Mouse (Mus musculus) hindbrain, embryonic 16.5 days (tissue): ENCODE measurements around the gene Stk32c. TPM values are rescaled to one million over a fixed set of nuclear protein-coding genes. Genes with fewer than 3 reads are reported as not detected.

Experiments used
- ATAC-seq: fragments of 200-750 bp; cut with Nextera tagmentation; 2 replicates; pipeline ENCODE4 v1.8.0; 2017; ENCODE audit warnings: moderate TSS enrichment, moderate library complexity
- H3K27ac ChIP-seq: fragments of 300-500 bp; sonication (generic); 2 replicates; pipeline ENCODE4 v1.5.1; 2014; ENCODE audit warnings: low read depth, mild to moderate bottlenecking, control low read depth, low read length, moderate library complexity
- H3K27me3 ChIP-seq: fragments of 300-500 bp; sonication (generic); replicated peaks from 2 replicates; pipeline ENCODE4 v1.6.1; 2014; ENCODE audit warnings: low read length; ENCODE audit not compliant: control insufficient read depth, insufficient read depth
- H3K36me3 ChIP-seq: fragments of 300-500 bp; sonication (generic); 2 replicates; pipeline ENCODE4 v1.6.1; 2014; ENCODE audit warnings: mild to moderate bottlenecking, low read length, moderate library complexity, mixed read lengths; ENCODE audit not compliant: control insufficient read depth, insufficient read depth
- H3K4me1 ChIP-seq: fragments of 300-500 bp; sonication (generic); 2 replicates; pipeline ENCODE4 v1.6.1; 2014; ENCODE audit warnings: low read depth, low read length; ENCODE audit not compliant: control insufficient read depth, insufficient read depth
- H3K4me2 ChIP-seq: fragments of 300-500 bp; sonication (generic); 2 replicates; pipeline ENCODE4 v1.6.1; 2014; ENCODE audit warnings: mild to moderate bottlenecking, low read length, control low read depth, moderate library complexity
- H3K4me3 ChIP-seq: fragments of 300-500 bp; sonication (generic); 2 replicates; pipeline ENCODE4 v1.5.1; 2014; ENCODE audit warnings: mild to moderate bottlenecking, low read length, control low read depth, moderate library complexity
- H3K9ac ChIP-seq: fragments of 300-500 bp; sonication (generic); 2 replicates; pipeline ENCODE4 v1.6.1; 2014; ENCODE audit warnings: low read depth, mild to moderate bottlenecking, control low read depth, low read length, moderate library complexity
- H3K9me3 ChIP-seq: fragments of 300-500 bp; sonication (generic); 2 replicates; pipeline ENCODE4 v1.6.1; 2014; ENCODE audit warnings: mild to moderate bottlenecking, low read length, moderate library complexity; ENCODE audit not compliant: control insufficient read depth
- WGBS: fragments of 180-500 bp; shearing (Covaris S2); extraction: QIAGEN DNeasy Blood & Tissue Kit; methylation state at CpG from one replicate; pipeline ENCODE4 v1.1.7; 2014; 5-methylcytosine and 5-hydroxymethylcytosine counted together
- polyA plus RNA-seq: library from polyadenylated mRNA; unstranded; fragments of >200 nt; fragmentation: Nextera tagmentation; extraction: Ambion mirVana; gene quantifications from 2 replicates; pipeline ENCODE4 v1.2.1, GENCODE M21; 2015

Gene Stk32c
- polyA plus RNA-seq, 1 experiment from 2014 or later = 3.0 TPM

DNA sequence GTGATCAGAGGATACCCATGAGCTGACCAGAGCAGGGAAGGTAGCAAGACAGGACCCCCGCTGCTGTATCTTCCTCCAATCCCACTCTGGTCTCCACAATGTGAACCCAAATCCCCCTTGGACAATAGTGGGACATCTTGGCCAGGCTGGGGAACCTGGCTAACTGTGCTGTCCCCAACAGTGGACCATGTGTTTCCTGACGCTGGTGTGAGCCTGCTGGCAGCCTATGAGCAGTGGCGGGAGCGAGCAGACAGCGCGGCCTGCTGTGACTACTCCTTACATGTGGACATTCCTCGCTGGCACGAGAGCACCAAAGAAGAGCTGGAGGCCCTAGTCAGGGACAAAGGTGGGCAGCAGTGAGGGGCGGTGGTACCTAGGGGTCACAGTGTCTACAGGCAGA is 121.4 kb downstream of the Stk32c start:
- Histone ChIP-seq H3K4me2 (no peak overlapping the region), H3K4me1 (peaks cover 28% of the 10 kb centered on the region), H3K27ac (no peak overlapping the region), H3K9me3 (no peaks in the 10 kb centered on the region), H3K36me3 (peaks cover 22% of the 10 kb centered on the region), H3K4me3 (no peak overlapping the region), H3K9ac (no peak overlapping the region), H3K27me3 (no peaks in the 10 kb centered on the region)
- WGBS = 85% methylated on average over 9 of the region's 9 CpGs
- no peak for ATAC-seq

DNA sequence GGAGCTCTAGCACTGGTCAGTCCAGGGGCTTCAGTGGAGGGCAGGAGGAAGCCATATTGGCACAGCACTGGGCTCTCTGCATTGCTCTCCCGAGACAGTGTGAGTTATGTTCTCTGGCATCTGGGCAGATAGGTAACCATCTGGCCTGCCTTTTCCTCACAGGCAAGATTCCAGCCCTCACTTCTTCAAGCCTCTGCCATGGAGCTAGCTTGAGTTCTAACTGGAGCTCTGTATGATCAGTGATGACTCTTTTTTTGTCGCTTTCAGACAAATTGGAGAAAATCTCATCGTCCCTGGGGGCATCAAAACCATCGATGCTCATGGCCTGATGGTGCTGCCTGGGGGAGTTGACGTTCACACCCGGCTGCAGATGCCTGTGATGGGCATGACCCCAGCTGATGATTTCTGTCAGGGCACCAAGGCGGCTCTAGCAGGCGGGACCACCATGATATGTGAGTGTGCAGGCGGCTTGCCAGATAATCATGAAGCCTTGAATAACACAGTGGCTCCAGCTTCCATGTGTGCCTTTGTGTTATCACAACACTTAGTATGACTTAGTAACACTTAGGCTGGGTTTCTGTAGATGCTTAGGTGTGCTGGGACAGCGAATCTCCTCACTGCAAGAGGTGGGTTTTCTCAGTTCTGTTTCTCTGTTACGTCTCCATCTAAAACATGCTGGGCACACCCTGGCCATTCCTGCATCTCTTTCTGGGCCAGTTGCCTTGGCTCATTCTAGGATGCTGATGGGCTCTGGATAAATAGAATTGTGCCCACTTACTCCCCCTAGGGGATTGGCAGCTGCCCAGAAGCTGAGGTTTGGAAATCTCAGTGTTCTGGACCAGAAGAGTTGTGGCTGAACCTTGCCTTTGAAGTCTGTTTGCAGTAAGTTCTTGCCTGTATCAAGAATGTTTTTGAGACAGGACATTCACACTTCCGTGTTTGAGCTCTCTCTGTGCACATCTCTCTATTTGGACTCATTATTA is 122.9 kb downstream of the Stk32c start:
- H3K9me3 ChIP-seq = no peaks in the 10 kb centered on the region
- peaks cover 28% of the 10 kb centered on the region for H3K4me1 ChIP-seq
- H3K27me3 ChIP-seq = no peaks in the 10 kb centered on the region
- peak overlapping the region; percentile 9; the same call in 1 of the 2 replicates for H3K27ac ChIP-seq
- WGBS = 67% methylated on average over 12 of the region's 12 CpGs
- peaks cover 22% of the 10 kb centered on the region for H3K36me3 ChIP-seq
- ATAC-seq = no peak
- H3K9ac ChIP-seq = no peak overlapping the region
- H3K4me2 ChIP-seq = no peak overlapping the region
- no peak overlapping the region for H3K4me3 ChIP-seq

DNA sequence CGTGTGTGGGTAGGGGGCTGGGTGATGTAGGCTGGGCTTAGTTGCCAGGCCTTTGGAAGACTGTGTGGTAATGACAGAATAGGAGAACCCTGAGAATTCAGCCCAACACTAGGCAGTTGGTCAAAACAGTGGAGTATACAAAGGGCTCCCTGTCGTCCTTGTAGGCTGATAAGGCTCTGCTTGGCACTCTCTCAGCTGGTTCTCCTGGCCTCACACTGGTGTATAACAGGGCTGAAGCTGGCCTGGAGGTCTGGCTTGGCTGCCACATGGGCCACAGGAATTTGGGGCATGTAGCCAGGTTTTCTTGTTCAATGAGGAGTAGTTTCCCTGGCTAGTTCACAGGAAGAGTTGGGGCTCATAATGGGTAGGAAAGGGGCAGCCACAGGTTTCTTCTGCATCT is 125.3 kb downstream of the Stk32c start:
- H3K27ac ChIP-seq = no peak overlapping the region
- no peaks in the 10 kb centered on the region for H3K27me3 ChIP-seq
- H3K36me3 ChIP-seq = peaks cover 14% of the 10 kb centered on the region
- peak overlapping the region; percentile 86 for H3K4me2 ChIP-seq
- WGBS = 37% methylated on average over 2 of the region's 2 CpGs
- peaks cover 28% of the 10 kb centered on the region for H3K4me1 ChIP-seq
- peak; percentile 48 for ATAC-seq
- peak overlapping the region; percentile 73; the same call in 1 of the 2 replicates for H3K4me3 ChIP-seq
- no peaks in the 10 kb centered on the region for H3K9me3 ChIP-seq
- no peak overlapping the region for H3K9ac ChIP-seq

DNA sequence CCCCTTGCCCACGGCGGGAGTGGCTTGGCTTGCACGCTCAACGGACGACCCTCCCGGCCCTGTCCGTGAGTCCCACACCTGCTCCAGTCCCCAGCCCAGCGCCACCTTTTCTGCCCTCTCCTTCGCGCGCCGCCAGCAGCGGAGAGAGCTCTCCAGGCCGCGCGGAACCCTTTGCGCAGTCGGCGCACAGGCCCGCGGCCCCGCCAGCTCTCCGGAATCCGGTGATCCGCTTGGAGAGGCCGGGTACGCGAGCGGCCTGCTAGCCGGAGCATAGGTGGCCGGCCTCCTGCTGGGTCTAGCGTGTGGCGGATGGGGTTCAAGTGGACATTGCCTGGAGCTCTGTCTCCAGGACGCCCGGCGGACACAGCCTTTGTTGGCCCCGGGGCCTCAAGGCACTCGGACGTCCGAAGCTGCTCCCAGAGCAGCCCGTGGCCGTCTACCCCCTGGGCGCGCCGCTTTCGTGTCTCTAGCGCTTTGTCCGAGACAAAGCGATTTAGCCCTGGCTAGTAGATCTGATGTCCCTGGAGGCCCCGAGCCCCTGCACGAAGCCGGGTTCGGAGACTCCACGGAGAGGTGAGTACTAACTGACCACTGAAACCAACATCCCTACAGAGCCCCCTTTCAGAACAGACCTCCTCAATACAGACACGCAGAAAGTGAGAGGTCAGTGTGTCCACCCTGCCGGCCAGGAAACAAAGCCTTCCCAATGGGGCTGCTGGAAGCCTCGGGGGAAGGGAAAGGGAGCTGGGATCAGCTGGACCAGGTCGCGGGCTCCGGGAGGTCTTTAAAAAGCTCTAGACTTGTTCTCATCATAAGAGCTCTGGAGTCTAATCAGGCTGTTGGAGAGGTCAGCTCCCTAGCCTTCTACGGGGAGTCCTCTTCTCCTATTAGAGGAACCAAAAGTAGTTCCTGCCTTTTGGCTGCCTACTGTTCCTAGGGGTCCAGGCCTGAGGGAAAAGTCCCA is 126.6 kb downstream of the Stk32c start:
- Histone ChIP-seq H3K27me3 (no peaks in the 10 kb centered on the region), H3K27ac (peak overlapping the region; percentile 81), H3K4me1 (peaks cover 28% of the 10 kb centered on the region), H3K4me3 (peak overlapping the region; percentile 73), H3K9me3 (no peaks in the 10 kb centered on the region), H3K4me2 (peak overlapping the region; percentile 86), H3K36me3 (peaks cover 8% of the 10 kb centered on the region), H3K9ac (peak overlapping the region; percentile 94)
- peak; percentile 55 for ATAC-seq
- WGBS = 1% methylated on average over 61 of the region's 61 CpGs

DNA sequence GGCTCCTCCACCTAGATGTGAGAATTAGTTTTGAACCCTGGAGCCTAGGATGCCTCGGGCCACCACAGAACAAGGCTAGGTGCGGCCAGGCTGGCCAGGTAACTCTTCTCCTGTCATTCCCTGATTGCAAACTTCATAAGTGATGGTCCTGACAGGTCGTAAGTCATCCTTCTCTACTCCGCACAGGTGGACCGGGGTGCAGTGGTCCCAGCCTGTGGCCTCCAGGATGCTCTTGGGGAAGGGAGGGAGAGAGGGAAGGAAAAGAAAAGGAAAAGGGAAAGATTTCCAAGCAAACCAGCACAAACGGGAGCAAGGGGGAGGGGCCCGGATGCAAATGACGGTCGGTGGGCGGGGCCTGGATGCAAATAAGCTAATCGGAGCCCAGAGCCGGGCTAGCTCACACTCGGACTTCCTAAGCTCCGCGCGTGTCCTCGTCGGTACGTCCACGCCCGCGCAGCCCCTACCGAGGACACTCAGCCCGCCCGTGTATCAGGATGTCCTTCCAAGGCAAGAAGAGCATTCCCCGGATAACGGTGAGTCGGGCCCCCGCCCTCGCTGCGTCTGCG is 127.4 kb downstream of the Stk32c start, which contains the start of gene Dpysl4:
Gene Dpysl4, plus strand, starts transcription at position 373 of the 566 bp plus-strand sequence.
- peak within 1 kb of the TSS; percentile 86 for H3K4me2 ChIP-seq
- H3K36me3 ChIP-seq = peaks cover 4% of the 10 kb centered on the region; the same call in 1 of the 2 replicates
- 8% methylated on average over 27 of the region's 32 CpGs for WGBS
- no peaks in the 10 kb centered on the region for H3K9me3 ChIP-seq
- H3K27me3 ChIP-seq = no peaks in the 10 kb centered on the region
- H3K27ac ChIP-seq = peak within 1 kb of the TSS; percentile 81
- H3K4me1 ChIP-seq = peaks cover 28% of the 10 kb centered on the region
- H3K4me3 ChIP-seq = peak within 1 kb of the TSS; percentile 73
- H3K9ac ChIP-seq = peak within 1 kb of the TSS; percentile 94
- peak; percentile 86 for ATAC-seq

DNA sequence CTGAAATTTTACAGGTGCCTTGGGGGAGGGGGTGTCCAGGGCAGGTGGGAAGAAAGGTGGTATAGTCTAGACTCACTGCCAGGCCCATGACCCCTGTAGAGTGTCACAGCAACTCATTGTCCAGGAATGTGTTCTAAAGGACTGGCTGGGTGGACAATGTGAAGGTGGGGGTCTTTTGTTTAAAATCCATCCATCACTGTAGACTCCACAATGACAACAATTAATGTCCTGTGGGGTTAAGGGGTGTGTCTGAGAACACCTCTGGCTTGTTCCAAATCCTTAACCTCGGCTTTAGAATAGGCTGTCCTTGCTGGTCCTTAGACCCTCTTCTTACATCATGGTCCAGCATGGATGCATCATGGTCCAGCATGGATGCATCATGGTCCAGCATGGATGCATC is 128.8 kb downstream of the Stk32c start:
- Histone ChIP-seq H3K36me3 (no peaks in the 10 kb centered on the region), H3K4me1 (peaks cover 22% of the 10 kb centered on the region), H3K4me2 (no peak overlapping the region), H3K27me3 (no peaks in the 10 kb centered on the region), H3K4me3 (no peak overlapping the region), H3K9me3 (no peaks in the 10 kb centered on the region), H3K9ac (no peak overlapping the region), H3K27ac (no peak overlapping the region)
- 16% methylated on average over 1 of the region's 1 CpGs for WGBS
- no peak for ATAC-seq

DNA sequence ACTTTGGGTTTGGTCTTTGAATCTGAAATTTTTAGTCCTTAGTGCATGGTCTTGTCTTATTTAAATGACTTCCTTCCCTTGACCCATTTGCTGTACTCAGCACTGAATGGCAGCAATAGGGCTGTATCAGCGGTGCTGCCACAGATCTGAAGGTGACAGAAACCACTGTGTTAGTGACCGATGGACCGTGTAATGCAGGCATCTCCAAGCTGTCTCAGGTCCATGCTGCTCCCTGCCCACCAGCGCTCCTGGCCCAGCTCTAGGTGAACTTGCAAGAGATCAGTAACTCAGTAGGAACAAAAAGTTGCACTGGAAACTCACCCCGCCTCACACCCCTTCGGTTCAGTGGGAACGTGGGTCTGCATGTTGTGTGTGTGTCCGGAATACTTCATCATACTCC is 130.8 kb downstream of the Stk32c start:
- 59% methylated on average over 8 of the region's 8 CpGs for WGBS
- H3K4me2 ChIP-seq = no peak overlapping the region
- no peak overlapping the region for H3K9ac ChIP-seq
- H3K9me3 ChIP-seq = no peaks in the 10 kb centered on the region
- no peak for ATAC-seq
- no peak overlapping the region for H3K4me3 ChIP-seq
- no peaks in the 10 kb centered on the region for H3K27me3 ChIP-seq
- H3K4me1 ChIP-seq = peaks cover 19% of the 10 kb centered on the region
- H3K27ac ChIP-seq = no peak overlapping the region
- no peaks in the 10 kb centered on the region for H3K36me3 ChIP-seq

DNA sequence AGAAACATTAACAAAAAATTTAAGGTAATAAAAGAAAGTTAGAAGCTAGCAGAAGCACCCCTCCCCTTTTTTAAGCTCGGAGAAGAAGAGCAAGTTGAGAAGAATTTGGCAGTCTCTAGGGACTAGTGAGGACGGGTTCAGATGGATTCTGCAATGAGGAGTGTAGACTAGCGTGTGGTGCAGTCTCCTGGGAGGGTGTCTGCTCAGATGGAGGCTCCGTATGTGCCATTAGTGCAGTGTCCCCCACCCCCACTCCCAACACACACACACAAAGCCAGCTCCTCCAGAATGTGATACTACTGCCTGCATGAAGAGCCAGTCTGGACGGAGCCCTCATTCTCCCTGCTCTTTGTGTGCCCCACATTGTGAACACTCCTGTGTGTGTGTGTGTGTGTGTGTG is 131.9 kb downstream of the Stk32c start:
- no peak overlapping the region for H3K4me2 ChIP-seq
- no peak overlapping the region for H3K4me3 ChIP-seq
- ATAC-seq = no peak
- H3K9me3 ChIP-seq = no peaks in the 10 kb centered on the region
- 39% methylated on average over 5 of the region's 5 CpGs for WGBS
- no peaks in the 10 kb centered on the region for H3K36me3 ChIP-seq
- no peak overlapping the region for H3K9ac ChIP-seq
- H3K27ac ChIP-seq = no peak overlapping the region
- no peaks in the 10 kb centered on the region for H3K27me3 ChIP-seq
- H3K4me1 ChIP-seq = peaks cover 14% of the 10 kb centered on the region
